Mouse (Mus musculus) thymus, adult 2 months (tissue): ENCODE data around the gene Hip1. TPM values are rescaled to one million over a fixed set of nuclear protein-coding genes. Genes with fewer than 3 reads are reported as not detected.

Experiments used
- DNase-seq: peaks from one replicate; pipeline ENCODE4 v3.0.0; 2021
- H3K27ac ChIP-seq: fragments of 200-500 bp; 2 replicates; pipeline ENCODE4 v1.5.1; 2012; ENCODE audit warnings: low read length, control low read depth; ENCODE audit not compliant: control insufficient read depth, insufficient read depth
- H3K27me3 ChIP-seq: fragments of 200-500 bp; 2 replicates; pipeline ENCODE4 v1.6.1; 2012; ENCODE audit warnings: mild to moderate bottlenecking, low read length, moderate library complexity, mixed read lengths; ENCODE audit not compliant: control insufficient read depth, insufficient read depth
- H3K36me3 ChIP-seq: fragments of 200-500 bp; 2 replicates; pipeline ENCODE4 v1.6.1; 2012; ENCODE audit warnings: mild to moderate bottlenecking, low read length, moderate library complexity; ENCODE audit not compliant: control insufficient read depth, insufficient read depth
- H3K4me1 ChIP-seq: fragments of 200-500 bp; replicated peaks from 2 replicates; pipeline ENCODE4 v1.6.1; 2012; ENCODE audit warnings: low read length; ENCODE audit not compliant: control insufficient read depth, insufficient read depth
- H3K4me3 ChIP-seq: fragments of 200-500 bp; 2 replicates; pipeline ENCODE4 v1.5.1; 2012; ENCODE audit warnings: mild to moderate bottlenecking, low read length, control low read depth, moderate library complexity; ENCODE audit not compliant: control insufficient read depth, insufficient read depth
- CTCF ChIP-seq: fragments of 200-500 bp; IDR thresholded peaks from 2 replicates; pipeline ENCODE4 v1.5.1; 2012; ENCODE audit warnings: mild to moderate bottlenecking, control low read depth, low read length, moderate library complexity, borderline replicate concordance; ENCODE audit not compliant: control insufficient read depth, poor library complexity, insufficient read depth; ENCODE audit errors: extremely low read depth
- POLR2A ChIP-seq: fragments of 200-500 bp; IDR thresholded peaks from 2 replicates; pipeline ENCODE4 v1.6.1; 2012; ENCODE audit warnings: mild to moderate bottlenecking, low read length, control low read depth, moderate library complexity; ENCODE audit not compliant: control insufficient read depth, poor library complexity, insufficient read depth; ENCODE audit errors: extremely low read depth
- WGBS: fragments of 180-500 bp; shearing (Covaris S2); methylation state at CpG from one replicate; pipeline ENCODE4 v1.1.7; 2018; 5-methylcytosine and 5-hydroxymethylcytosine counted together
- polyA plus RNA-seq: library from polyadenylated mRNA; depleted of rRNA; stranded (reverse); fragments of >200 nt; gene quantifications from 2 replicates; pipeline ENCODE4 v1.2.3, GENCODE M21; 2012; rRNA removed

Hip1 gene
- polyA plus RNA-seq, 1 experiment: 11.8 TPM

- no peak for DNase-seq
- no peak for TF ChIP-seq CTCF
- no peak for TF ChIP-seq POLR2A
- no peaks in the 10 kb centered on the region for H3K27me3 ChIP-seq
- WGBS: 92% methylated on average over 2 of the region's 2 CpGs
- no peaks in the 10 kb centered on the region for H3K4me1 ChIP-seq
- H3K27ac ChIP-seq: no peak overlapping the region
- no peaks in the 10 kb centered on the region for H3K36me3 ChIP-seq
- no peak overlapping the region for H3K4me3 ChIP-seq
Observed at GRCm38 (mm10) chr5:135359772-135360171, 185.1 kb downstream of the Hip1 start.

GRCm38 (mm10) chr5:135357556-135357955 lies 187.4 kb downstream of the Hip1 start:
- Histone ChIP-seq H3K4me1 (no peaks in the 10 kb centered on the region), H3K27ac (no peak overlapping the region), H3K36me3 (no peaks in the 10 kb centered on the region), H3K27me3 (no peaks in the 10 kb centered on the region), H3K4me3 (no peak overlapping the region)
- TF ChIP-seq CTCF (no peak), POLR2A (no peak)
- 77% methylated on average over 2 of the region's 2 CpGs for WGBS
- DNase-seq: peak; percentile 29

Other genes starting within 250 kb of the Hip1 start
- gene Fkbp6, start 195.1 kb downstream of the Hip1 start, polyA plus RNA-seq: 0.10 TPM in 1 of 2 replicates, not detected in the other
- gene Trim50, start 191.8 kb downstream of the Hip1 start, polyA plus RNA-seq: not detected in 2 replicates
- 65.6 and 74.4 TPM in 2 replicates for gene Nsun5, start 175.2 kb downstream of the Hip1 start, polyA plus RNA-seq
- gene Pom121, start 150.6 kb downstream of the Hip1 start, polyA plus RNA-seq: 50.3 and 78.1 TPM in 2 replicates
- not detected in 2 replicates for gene Ccl26, start 18.4 kb upstream of the Hip1 start, polyA plus RNA-seq
- 3.0 and 3.1 TPM in 2 replicates for gene Ccl24, start 27.9 kb upstream of the Hip1 start, polyA plus RNA-seq
- gene Rhbdd2, start 87.5 kb upstream of the Hip1 start, polyA plus RNA-seq: 36.5 and 39.5 TPM in 2 replicates
- gene Por, start 124.9 kb upstream of the Hip1 start, polyA plus RNA-seq: 120 and 132 TPM in 2 replicates
- gene Tmem120a, start 199.3 kb upstream of the Hip1 start, polyA plus RNA-seq: 31.0 and 37.7 TPM in 2 replicates
- gene Styxl1, start 233.3 kb upstream of the Hip1 start, polyA plus RNA-seq: 0.33 and 0.57 TPM in 2 replicates
- gene Mdh2, start 233.4 kb upstream of the Hip1 start, polyA plus RNA-seq: 619 and 638 TPM in 2 replicates